In the genomic region with DNA sequence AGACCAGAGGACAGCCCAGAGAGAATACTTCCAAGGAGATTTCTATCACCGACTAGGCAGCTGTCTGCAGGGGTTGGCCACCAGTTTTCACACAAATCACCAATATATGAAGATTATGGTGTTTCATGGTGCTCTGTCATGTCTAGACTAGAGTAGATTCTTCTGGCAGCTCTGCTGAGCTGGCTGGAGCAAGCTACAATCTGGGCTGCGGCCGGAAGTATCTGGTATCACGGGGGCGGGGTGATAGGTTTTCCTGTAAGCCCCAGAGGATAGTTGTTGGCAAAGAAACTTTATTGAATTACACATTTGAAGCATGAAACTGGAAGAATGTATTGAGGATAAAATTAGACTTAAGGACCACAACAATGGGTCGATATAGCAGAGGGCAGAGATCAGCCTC, we compare ENCODE assay signal across 25 mouse cellular contexts.
A peak's percentile ranks its signal among the peaks of the same experiment; 100 is the strongest.
DNase-seq lines count a peak whose midpoint lies in the region; ATAC-seq and TF ChIP-seq lines count a peak whose summit lies in the region.
"Had no signal": no experiment of that assay in that cellular context is flagged by ENCODE, and none has a peak within 500 bp of the region (broad histone marks: within the 10 kb centered on the region; RNA-seq: fewer than 3 reads in every experiment).

No protein-coding gene starts in this region.

- TF ChIP-seq CTCF in kidney, postnatal 0 days (IDR thresholded peaks at IDR 0.05; ENCODE audit: low read depth), result no peak
- no peak for TF ChIP-seq CTCF in lung, embryonic 14.5 days (IDR thresholded peaks at IDR 0.05; ENCODE audit: low read depth)

- WGBS in kidney, postnatal 0 days, result 48% methylated on average over 6 of the region's 6 CpGs
- 71% methylated on average over 6 of the region's 6 CpGs for WGBS in lung, embryonic 14.5 days
- WGBS in embryonic facial prominence, embryonic 11.5 days, result 70% methylated on average over 6 of the region's 6 CpGs

- H3K4me1 ChIP-seq in kidney, postnatal 0 days (replicated peaks; ENCODE audit: insufficient read depth, low read length), result no peaks in the 10 kb centered on the region
- H3K4me1 ChIP-seq in lung, embryonic 14.5 days (ENCODE audit: insufficient read depth), result no peaks in the 10 kb centered on the region
- H3K4me1 ChIP-seq in embryonic facial prominence, embryonic 11.5 days (ENCODE audit: control insufficient read depth, insufficient read depth, low read length), result no peaks in the 10 kb centered on the region
- H3K4me1 ChIP-seq: embryonic facial prominence, embryonic 15.5 days; hindbrain, embryonic 10.5 days; hindbrain, embryonic 13.5 days; intestine, embryonic 15.5 days had no signal

- H3K27me3 ChIP-seq in kidney, postnatal 0 days (ENCODE audit: insufficient read depth, low read length), result no peaks in the 10 kb centered on the region
- H3K27me3 ChIP-seq in lung, embryonic 14.5 days (ENCODE audit: insufficient read depth, low read length), result no peaks in the 10 kb centered on the region
- H3K27me3 ChIP-seq in embryonic facial prominence, embryonic 11.5 days (ENCODE audit: control insufficient read depth, insufficient read depth, low read length), result no peaks in the 10 kb centered on the region
- H3K27me3 ChIP-seq: embryonic facial prominence, embryonic 15.5 days; hindbrain, embryonic 13.5 days; intestine, embryonic 15.5 days had no signal

- DNase-seq in kidney, postnatal 0 days (ENCODE audit: low spot score), result peak; percentile 30
- no peak for DNase-seq in kidney, postnatal 25 days
- peak; percentile 43 for DNase-seq in lung, embryonic 14.5 days
- no peak for DNase-seq in lung, postnatal 14 days
- DNase-seq in embryonic facial prominence, embryonic 11.5 days (ENCODE audit: low spot score), result peak; percentile 19
- DNase-seq in adrenal gland, adult 18-20 months (ENCODE audit: low spot score in 2 of 2), result no peak
- DNase-seq: adrenal gland, postnatal 10 days; adrenal gland, postnatal 36 days; cerebellum, adult 18-20 months; cerebellum, adult 9-10 months; cerebellum, postnatal 14 days; forebrain, postnatal 0 days; gastrocnemius, adult 2 months; gastrocnemius, postnatal 36 days; heart, postnatal 36 days had no signal

- no peaks in the 10 kb centered on the region for H3K9me3 ChIP-seq in kidney, postnatal 0 days (replicated peaks; ENCODE audit: low read length)
- no peaks in the 10 kb centered on the region for H3K9me3 ChIP-seq in lung, embryonic 14.5 days (ENCODE audit: low read depth, low read length)
- H3K9me3 ChIP-seq in embryonic facial prominence, embryonic 11.5 days (replicated peaks; ENCODE audit: control insufficient read depth, low read length), result no peaks in the 10 kb centered on the region
- H3K9me3 ChIP-seq: embryonic facial prominence, embryonic 15.5 days; hindbrain, embryonic 10.5 days; hindbrain, embryonic 13.5 days; intestine, embryonic 15.5 days had no signal

- no peak overlapping the region for H3K9ac ChIP-seq in kidney, postnatal 0 days (ENCODE audit: low read depth, low read length)
- no peak overlapping the region for H3K9ac ChIP-seq in lung, embryonic 14.5 days
- H3K9ac ChIP-seq in embryonic facial prominence, embryonic 11.5 days (replicated peaks; ENCODE audit: low read length), result no peak overlapping the region
- H3K9ac ChIP-seq: embryonic facial prominence, embryonic 15.5 days; forebrain, postnatal 0 days; hindbrain, embryonic 13.5 days; intestine, embryonic 15.5 days had no signal

- no peak overlapping the region for H3K4me2 ChIP-seq in kidney, postnatal 0 days (ENCODE audit: low read length)
- H3K4me2 ChIP-seq in lung, embryonic 14.5 days, result no peak overlapping the region
- no peak overlapping the region for H3K4me2 ChIP-seq in embryonic facial prominence, embryonic 11.5 days (ENCODE audit: low read depth, low read length)
- H3K4me2 ChIP-seq: embryonic facial prominence, embryonic 15.5 days; heart, embryonic 11.5 days; hindbrain, embryonic 13.5 days; intestine, embryonic 15.5 days had no signal

- ATAC-seq in kidney, postnatal 0 days (replicated peaks; ENCODE audit: low FRiP score, low read depth), result no peak
- ATAC-seq in lung, embryonic 14.5 days (ENCODE audit: insufficient read depth), result no peak; the same call in 1 of the 2 replicates
- no peak for ATAC-seq in embryonic facial prominence, embryonic 11.5 days (replicated peaks; ENCODE audit: insufficient number of reproducible peaks, low FRiP score, low TSS enrichment, low read depth)
- ATAC-seq in megakaryocyte, adult 5-6 weeks (ENCODE audit: poor library complexity, severe bottlenecking), result no peak
- ATAC-seq: activated CD4-positive, CD25-positive, alpha-beta regulatory T cell, adult 4 months; CD4-positive, CD25-positive, alpha-beta regulatory T cell, adult 4 months; forebrain, embryonic 14.5 days; forebrain, postnatal 0 days; hindbrain, embryonic 16.5 days; intestine, embryonic 15.5 days had no signal

- H3K27ac ChIP-seq in kidney, postnatal 0 days, result no peak overlapping the region
- H3K27ac ChIP-seq in lung, embryonic 14.5 days (ENCODE audit: low read depth), result no peak overlapping the region
- H3K27ac ChIP-seq in embryonic facial prominence, embryonic 11.5 days (replicated peaks; ENCODE audit: low read depth, low read length), result no peak overlapping the region
- H3K27ac ChIP-seq: embryonic facial prominence, embryonic 15.5 days; gastrocnemius, adult 2 months; hindbrain, embryonic 10.5 days; hindbrain, embryonic 13.5 days; intestine, embryonic 15.5 days had no signal

- H3K36me3 ChIP-seq in kidney, postnatal 0 days (ENCODE audit: insufficient read depth, low read length), result no peaks in the 10 kb centered on the region
- no peaks in the 10 kb centered on the region for H3K36me3 ChIP-seq in lung, embryonic 14.5 days (ENCODE audit: insufficient read depth)
- no peaks in the 10 kb centered on the region for H3K36me3 ChIP-seq in embryonic facial prominence, embryonic 11.5 days (replicated peaks; ENCODE audit: control insufficient read depth, insufficient read depth, low read depth, low read length)
- H3K36me3 ChIP-seq: embryonic facial prominence, embryonic 15.5 days; hindbrain, embryonic 10.5 days; hindbrain, embryonic 13.5 days; intestine, embryonic 15.5 days had no signal

- H3K4me3 ChIP-seq in kidney, postnatal 0 days (replicated peaks; ENCODE audit: low read depth, low read length), result no peak overlapping the region
- no peak overlapping the region for H3K4me3 ChIP-seq in lung, embryonic 14.5 days (ENCODE audit: low read depth, low read length)
- H3K4me3 ChIP-seq in embryonic facial prominence, embryonic 11.5 days (ENCODE audit: low read depth, low read length), result no peak overlapping the region
- H3K4me3 ChIP-seq: embryonic facial prominence, embryonic 15.5 days; gastrocnemius, adult 2 months; hindbrain, embryonic 10.5 days; hindbrain, embryonic 13.5 days; intestine, embryonic 15.5 days had no signal

Comparison
In these comparisons a context has a peak if more than half of its experiments do, and no peak if none do; other contexts are left out.
1. DNase-seq: peak in kidney, postnatal 0 days (single experiment), lung, embryonic 14.5 days (single experiment) and embryonic facial prominence, embryonic 11.5 days (single experiment); none in kidney, postnatal 25 days (0 of 2), lung, postnatal 14 days (single experiment) and adrenal gland, adult 18-20 months (0 of 2).